Mouse (Mus musculus) small intestine, adult 10 weeks (tissue): ENCODE measurements around the gene Csl. TPM values are rescaled to one million over a fixed set of nuclear protein-coding genes. Genes with fewer than 3 reads are reported as not detected.

ENCODE experiments used
- polyA plus RNA-seq: library from polyadenylated mRNA; stranded (reverse); fragments of 350-450 nt; fragmentation: Illumina TruSeq; extraction: RNeasy Lipid Tissue Mini Kit (QIAGEN cat#74804); gene quantifications from one replicate; pipeline ENCODE4 v1.2.3, GENCODE M21; 2014; ENCODE audit warnings: low replicate concordance

Csl gene
- polyA plus RNA-seq = not detected

DNA sequence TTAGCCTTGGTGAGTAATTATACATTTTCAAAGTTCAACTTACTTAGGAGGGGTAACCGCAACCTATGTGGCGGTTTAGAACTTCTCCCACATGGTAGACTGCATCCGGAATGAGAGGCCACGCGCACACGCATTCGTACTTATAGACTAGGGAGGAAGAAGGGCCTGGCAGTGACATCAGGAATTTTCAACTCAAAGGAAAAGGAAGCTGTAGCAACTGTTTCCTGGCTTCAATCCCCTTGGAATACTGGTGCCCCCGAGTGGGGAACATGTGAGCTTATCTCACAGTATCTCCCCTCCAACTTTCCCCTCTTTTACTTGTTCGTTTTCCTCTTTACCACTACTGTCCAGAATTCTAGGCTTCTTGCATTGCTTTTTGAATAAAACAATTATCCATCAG lies at the start of gene Csl:
Gene Csl, minus strand, starts transcription at position 101 of the 400 bp plus-strand sequence.

